Mouse (Mus musculus): ENCODE data around the gene Scn1a.

Scn1a gene

DNA sequence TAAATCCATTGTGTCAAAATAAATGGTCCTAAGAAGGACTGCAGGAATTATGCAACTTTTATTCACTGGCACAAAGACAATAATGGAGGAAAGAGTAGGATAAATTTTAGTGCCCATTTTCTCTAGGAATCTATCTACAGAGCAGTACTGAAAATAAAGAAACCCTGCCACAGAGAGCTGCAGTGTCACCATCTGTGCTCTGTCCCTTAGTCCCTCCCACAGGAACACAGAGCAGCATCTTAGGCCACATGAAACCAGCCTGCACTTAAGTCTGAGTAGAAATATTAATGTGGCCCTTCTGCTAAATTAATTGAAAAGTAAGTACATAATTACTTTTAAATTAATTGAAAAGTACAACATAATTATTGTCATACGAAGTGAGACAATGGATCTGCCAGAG, 196.6 kb downstream of the Scn1a start:
- no peak for DNase-seq (ENCODE audit: low spot score in 2 of 2)

DNA sequence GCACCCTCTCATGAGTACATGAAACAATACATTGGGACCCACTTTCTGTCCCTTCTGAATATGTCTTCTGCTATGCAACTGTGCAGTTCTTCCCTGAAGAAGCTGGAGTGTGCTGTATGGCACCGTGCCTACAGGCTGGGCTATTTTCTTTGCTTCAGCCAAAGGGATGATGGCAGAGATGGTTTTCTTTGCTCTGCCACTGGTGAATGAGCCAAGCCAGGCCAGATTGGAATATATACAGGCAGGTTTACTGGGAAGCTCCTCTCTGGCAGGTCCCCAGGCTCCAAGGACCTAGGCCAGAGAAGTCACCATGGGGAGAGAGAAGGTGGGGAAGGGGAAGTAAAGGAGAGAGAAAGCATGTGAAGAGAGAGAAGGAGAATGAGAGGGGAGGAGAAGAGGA, 200.3 kb downstream of the Scn1a start:
- no peak for DNase-seq (ENCODE audit: low spot score in 2 of 2)

DNA sequence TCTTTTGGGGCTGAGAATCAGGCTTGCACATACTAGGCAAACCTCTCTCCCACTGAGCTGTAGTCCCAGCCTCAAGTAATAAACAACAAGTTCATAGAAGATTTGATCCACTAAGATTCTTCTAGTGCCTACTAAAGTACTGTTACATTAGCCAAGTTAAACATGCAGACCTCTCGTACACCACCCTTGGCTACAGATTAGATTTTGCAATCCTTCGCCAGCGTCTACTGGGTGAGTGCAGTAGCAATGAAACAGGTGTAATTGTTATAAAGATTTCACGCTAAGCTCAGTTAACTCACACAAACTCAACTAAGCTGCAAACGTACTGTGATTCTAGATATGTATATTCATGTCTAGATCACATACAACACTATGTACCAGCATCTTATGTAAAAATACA, 201.8 kb downstream of the Scn1a start:
- no peak for DNase-seq (ENCODE audit: low spot score in 2 of 2)

DNA sequence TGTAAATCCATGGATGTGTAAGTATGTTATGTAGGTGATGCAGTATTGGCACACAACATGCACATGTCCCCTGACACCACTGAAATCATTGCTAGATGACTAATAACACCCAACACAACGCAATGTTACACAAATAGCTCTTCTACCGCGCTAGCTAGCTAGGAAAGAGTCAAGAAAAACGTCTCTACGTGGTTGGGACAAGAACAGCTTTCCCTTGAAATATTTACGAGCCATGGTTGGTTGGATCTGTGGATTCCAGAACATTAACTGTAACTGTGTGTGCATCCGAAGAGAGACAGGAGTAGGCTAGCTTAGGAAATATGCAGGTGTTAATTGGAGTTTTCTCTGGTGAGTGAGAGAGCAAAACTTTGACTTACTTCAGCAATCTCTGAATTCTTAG, 219.7 kb downstream of the Scn1a start:
- DNase-seq (ENCODE audit: low spot score in 2 of 2), result no peak
